Mouse (Mus musculus): ENCODE measurements at regions not wholly inside any gene's neighbourhood (a gene's known extent, or its start where the extent isn't known, plus 50 kb on each side); places are given as distances from the start of the nearest gene placed in this dataset.
A peak's percentile ranks its signal among the peaks of the same experiment; 100 is the strongest.

GRCm38 (mm10) chr16:76232680-76233079 lies 140.9 kb downstream of the Nrip1 start:
- ATAC-seq (ENCODE audit: low TSS enrichment) = peak; percentile 94

GRCm38 (mm10) chr16:76232174-76232573 lies 141.5 kb downstream of the Nrip1 start:
- ATAC-seq (ENCODE audit: low TSS enrichment) = no peak

GRCm38 (mm10) chr16:76230516-76231302 lies 142.9 kb downstream of the Nrip1 start:
- no peak for ATAC-seq (ENCODE audit: low TSS enrichment)

- no peak for ATAC-seq (ENCODE audit: low TSS enrichment)
Measured at GRCm38 (mm10) chr16:76228451-76228850, 145.2 kb downstream of the Nrip1 start.

- no peak for ATAC-seq (ENCODE audit: low TSS enrichment)
Measured at GRCm38 (mm10) chr16:76226446-76226845, 147.2 kb downstream of the Nrip1 start.

GRCm38 (mm10) chr16:76225587-76226226 lies 147.9 kb downstream of the Nrip1 start:
- no peak for ATAC-seq (ENCODE audit: low TSS enrichment)

- no peak for ATAC-seq (ENCODE audit: low TSS enrichment)
Measured at GRCm38 (mm10) chr16:76224901-76225586, 148.6 kb downstream of the Nrip1 start.

GRCm38 (mm10) chr16:76223716-76224115 lies 149.9 kb downstream of the Nrip1 start:
- ATAC-seq (ENCODE audit: low TSS enrichment) = peak; percentile 89

GRCm38 (mm10) chr16:76222960-76223359 lies 150.7 kb downstream of the Nrip1 start:
- ATAC-seq (ENCODE audit: low TSS enrichment) = no peak

GRCm38 (mm10) chr16:76220466-76220865 lies 153.2 kb downstream of the Nrip1 start:
- ATAC-seq (ENCODE audit: low TSS enrichment) = no peak

GRCm38 (mm10) chr16:76219233-76219632 lies 154.4 kb downstream of the Nrip1 start:
- no peak for ATAC-seq (ENCODE audit: low TSS enrichment)

GRCm38 (mm10) chr16:76218310-76219170 lies 155.1 kb downstream of the Nrip1 start:
- ATAC-seq (ENCODE audit: low TSS enrichment) = no peak

GRCm38 (mm10) chr16:76216184-76216583 lies 157.4 kb downstream of the Nrip1 start:
- ATAC-seq (ENCODE audit: low TSS enrichment) = peak; percentile 79

GRCm38 (mm10) chr16:76215558-76215957 lies 158.1 kb downstream of the Nrip1 start:
- ATAC-seq (ENCODE audit: low TSS enrichment) = peak; percentile 92

- ATAC-seq (ENCODE audit: low TSS enrichment) = peak; percentile 87
Measured at GRCm38 (mm10) chr16:76201773-76202571, 171.7 kb downstream of the Nrip1 start.

- no peak for ATAC-seq (ENCODE audit: low TSS enrichment)
Measured at GRCm38 (mm10) chr16:76200801-76201728, 172.6 kb downstream of the Nrip1 start.

GRCm38 (mm10) chr16:76200268-76200667 lies 173.4 kb downstream of the Nrip1 start:
- ATAC-seq (ENCODE audit: low TSS enrichment) = no peak

GRCm38 (mm10) chr16:76199006-76199405 lies 174.6 kb downstream of the Nrip1 start:
- no peak for ATAC-seq (ENCODE audit: low TSS enrichment)

GRCm38 (mm10) chr16:76194291-76194690 lies 172.2 kb upstream of the Samsn1 start:
- no peak for ATAC-seq (ENCODE audit: low TSS enrichment)

- ATAC-seq (ENCODE audit: low TSS enrichment) = no peak
Measured at GRCm38 (mm10) chr16:76191135-76191534, 169.1 kb upstream of the Samsn1 start.

All from frontal cortex, adult (tissue).